Mouse (Mus musculus) regulatory T cell (primary cell): ENCODE measurements around the gene Adgrb3.

Experiments
- in situ Hi-C: fragments of 300-600 bp; cut with MboI, MseI; formaldehyde crosslinking; loops from one replicate; pipeline ENCODE4 v1.15.1; 2025; ENCODE audit warnings: high pct_unique_total_duplicates

Gene Adgrb3

GRCm38 (mm10) chr1:25828971-25829920 lies at the start of gene Adgrb3:
TSS of gene Adgrb3 (minus strand) at chr1:25829707.
- in situ Hi-C loops: no loop called here

- in situ Hi-C loops: no loop called here
Observed at GRCm38 (mm10) chr1:25877526-25877925, 48.0 kb upstream of the Adgrb3 start.

- in situ Hi-C loops: no loop called here
Observed at GRCm38 (mm10) chr1:25857473-25857872, 28.0 kb upstream of the Adgrb3 start.

- in situ Hi-C loops: no loop called here
Observed at GRCm38 (mm10) chr1:25854451-25854978, 25.0 kb upstream of the Adgrb3 start.

DNA sequence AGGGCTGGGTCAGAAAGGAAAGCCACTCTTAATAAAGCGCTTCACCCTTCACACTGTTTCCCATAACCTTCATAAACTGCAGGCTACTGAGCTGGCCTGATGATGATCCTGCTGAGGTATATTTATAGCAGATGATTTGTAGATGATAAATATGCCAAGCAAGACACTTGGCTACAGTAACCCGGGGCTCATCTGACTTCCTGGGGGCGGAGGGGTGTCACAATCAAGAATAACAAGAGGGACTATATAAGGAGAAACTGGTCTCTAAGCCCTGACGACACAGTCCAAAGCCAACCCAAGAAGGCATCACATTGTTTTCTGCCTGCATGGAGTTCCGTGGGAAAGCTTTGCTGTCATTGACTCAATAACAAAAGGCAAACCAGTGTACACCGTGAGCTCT lies 2.8 kb upstream of the Adgrb3 start:
- in situ Hi-C loops: no loop called here

- in situ Hi-C loops: no loop called here
Observed at GRCm38 (mm10) chr1:25831521-25831900, 2.0 kb upstream of the Adgrb3 start.

GRCm38 (mm10) chr1:25830757-25831520 lies 1.4 kb upstream of the Adgrb3 start:
- in situ Hi-C loops: no loop called here

- in situ Hi-C loops: no loop called here
Observed at GRCm38 (mm10) chr1:25829921-25830751, 629 bp upstream of the Adgrb3 start.

DNA sequence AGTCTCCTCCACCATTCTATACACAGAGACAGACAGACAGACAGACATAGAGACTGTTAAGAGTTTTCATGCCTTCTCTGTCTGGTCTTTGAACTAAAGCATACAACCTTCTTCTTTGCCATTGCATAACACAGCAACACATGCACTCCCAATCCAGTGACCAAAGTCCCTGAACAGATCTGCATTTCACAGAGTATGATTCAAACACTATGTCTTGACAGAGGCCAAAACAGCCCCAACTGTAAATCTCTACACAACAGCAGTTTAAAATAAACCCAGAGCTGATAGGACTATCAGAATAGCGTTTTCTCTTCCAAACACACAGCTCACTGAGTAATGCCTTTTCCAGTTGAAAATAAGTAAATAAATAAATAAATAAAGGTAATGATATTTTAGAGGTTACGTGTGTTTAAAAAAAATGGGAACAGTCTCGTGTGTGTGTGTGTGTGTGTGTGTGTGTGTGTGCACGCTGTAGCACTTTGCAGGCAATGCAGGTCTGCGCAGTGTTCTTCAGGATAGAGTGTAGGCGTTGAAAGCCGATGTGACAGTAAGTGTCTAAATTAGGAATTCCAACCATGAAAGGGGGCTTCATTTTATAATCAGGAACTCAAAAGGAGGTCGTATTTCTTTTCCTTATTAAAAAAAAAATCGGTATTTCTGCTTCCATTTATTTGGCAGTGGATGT lies 1.3 kb downstream of the Adgrb3 start:
- in situ Hi-C loops: no loop called here

DNA sequence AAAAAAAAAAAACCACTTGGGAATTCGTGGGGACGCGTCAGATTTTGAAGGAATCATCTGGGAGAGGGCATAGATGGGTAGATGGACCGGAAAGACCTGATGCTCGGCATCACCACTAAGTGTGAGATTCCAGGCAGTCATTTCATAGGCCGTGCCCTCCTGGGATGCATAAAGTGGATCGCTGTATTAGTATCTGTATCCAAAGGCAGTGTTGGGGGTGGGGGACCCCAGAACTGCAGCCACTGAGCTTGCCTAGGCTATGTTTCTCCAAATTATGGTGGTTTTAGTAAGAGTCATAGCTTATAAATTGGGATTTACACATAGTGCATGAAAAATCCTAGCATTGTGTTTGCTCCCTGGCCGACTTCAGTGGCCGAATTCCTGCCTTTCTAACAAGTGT lies 2.1 kb downstream of the Adgrb3 start:
- in situ Hi-C loops: no loop called here

- in situ Hi-C loops: no loop called here
Observed at GRCm38 (mm10) chr1:25826771-25827170, 2.7 kb downstream of the Adgrb3 start.

- in situ Hi-C loops: loop anchor here (25.0 kb wide), 1 partner anchor 1063 kb away; no protein-coding TSS in a partner anchor
Observed at GRCm38 (mm10) chr1:25824626-25825025, 4.9 kb downstream of the Adgrb3 start.

DNA sequence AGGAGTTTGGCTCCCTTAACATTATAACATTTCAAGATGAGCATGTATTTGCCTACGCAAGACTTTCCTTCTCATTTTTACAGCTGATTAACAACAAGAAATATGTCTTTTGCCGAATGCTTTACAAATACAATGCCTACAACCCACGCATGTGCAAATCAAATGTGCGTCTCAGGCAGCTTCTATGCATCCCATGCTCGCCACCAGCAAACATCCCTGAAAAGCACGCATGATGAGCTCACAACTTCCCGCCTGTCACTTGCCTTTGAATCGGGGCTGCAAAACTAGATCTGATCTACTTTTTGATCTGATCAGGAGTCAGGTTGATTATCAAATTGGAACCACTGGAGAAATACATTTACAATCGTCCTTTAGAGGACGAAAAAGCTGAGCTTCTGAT lies 5.5 kb downstream of the Adgrb3 start:
- in situ Hi-C loops: loop anchor here (25.0 kb wide), 1 partner anchor 1063 kb away; no protein-coding TSS in a partner anchor

- in situ Hi-C loops: loop anchor here (25.0 kb wide), 1 partner anchor 1072 kb away; no protein-coding TSS in a partner anchor
Observed at GRCm38 (mm10) chr1:25815491-25815890, 14.0 kb downstream of the Adgrb3 start.

GRCm38 (mm10) chr1:25778784-25779183 lies 50.7 kb downstream of the Adgrb3 start:
- in situ Hi-C loops: no loop called here

DNA sequence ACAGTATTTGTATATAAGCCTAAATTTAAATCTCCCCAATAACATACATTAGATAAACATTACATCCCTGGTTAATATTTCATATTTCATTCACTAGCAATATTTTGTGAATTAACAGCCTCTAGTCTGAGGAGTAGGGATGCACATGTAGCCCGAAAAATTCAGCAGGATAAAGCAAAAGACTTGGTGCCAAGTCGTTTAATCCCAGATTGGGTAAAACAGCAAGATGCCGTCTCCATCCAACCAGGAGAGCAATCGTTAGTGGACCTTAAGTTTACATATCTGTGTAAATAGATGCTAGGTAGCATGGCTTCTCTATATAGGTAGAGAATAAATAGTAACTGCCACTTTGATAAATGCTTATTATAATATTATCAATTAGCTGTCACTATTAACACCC lies 52.0 kb downstream of the Adgrb3 start:
- in situ Hi-C loops: no loop called here

DNA sequence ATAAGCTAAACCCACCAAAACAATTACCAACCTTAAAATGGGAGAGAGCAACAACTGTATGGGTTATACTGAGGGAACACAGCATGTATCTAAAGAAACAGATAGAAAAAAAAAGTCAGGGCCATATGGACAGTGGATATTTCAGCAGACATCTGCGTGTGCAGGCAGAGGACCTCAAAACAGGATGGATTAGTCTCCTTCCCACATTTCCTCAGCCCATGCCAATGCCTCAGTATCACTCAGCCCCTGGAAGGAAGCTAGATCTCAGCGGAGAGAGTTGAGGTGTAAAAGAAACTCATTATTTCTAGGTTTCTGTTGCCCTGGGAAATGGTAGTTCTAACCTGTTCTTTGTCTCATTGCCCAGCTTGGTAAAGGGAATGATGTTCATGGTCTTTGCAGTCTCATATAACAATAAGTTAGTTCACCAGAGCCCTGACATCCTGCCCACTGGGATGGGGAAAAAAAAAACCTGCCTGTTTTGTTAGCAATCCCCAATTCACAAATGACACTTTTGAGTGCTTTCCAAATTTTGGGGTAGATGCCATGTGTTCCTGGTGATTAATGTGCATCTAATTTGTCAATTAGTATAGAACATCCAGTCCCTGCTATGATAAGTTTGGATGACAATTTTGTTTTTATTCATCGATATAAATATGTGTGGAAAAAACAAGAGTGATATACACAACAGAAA lies 53.9 kb downstream of the Adgrb3 start:
- in situ Hi-C loops: no loop called here

DNA sequence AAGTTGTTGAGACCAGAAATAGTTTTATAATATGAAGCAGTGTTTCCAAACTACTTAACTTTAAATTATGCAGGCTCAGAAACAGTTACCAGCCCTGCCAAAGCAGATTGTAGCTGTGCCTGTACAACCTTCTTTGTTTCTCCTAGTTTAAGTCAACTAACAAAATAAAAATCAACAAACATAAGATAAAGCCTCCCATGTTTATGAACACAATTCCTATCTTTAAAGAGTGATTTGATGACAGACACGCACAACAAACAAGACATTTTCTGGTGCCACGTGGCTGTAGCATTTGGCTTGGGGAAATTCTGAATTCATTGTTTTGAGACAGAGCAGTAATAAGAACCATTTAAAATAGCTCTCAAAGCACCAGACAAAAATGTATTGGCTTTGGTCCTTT lies 60.5 kb downstream of the Adgrb3 start:
- in situ Hi-C loops: no loop called here

DNA sequence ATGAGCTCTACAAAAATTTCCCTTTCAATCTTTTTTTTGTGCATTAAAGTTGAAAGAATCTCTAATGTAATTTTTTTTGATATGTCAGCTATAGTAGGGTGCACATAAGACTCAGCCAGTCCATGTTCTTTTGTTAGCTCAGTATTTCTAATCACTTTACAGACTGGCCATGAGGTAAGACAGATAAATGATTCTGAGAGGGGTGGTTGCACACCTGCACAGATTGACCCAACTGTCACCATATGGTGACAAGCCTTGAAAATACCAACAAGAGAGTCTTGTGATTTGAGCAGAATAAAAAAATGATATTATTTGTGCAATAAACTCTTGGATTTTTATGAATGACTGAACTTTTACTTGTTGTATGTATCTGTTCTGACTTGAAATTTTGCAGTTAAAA lies 74.2 kb downstream of the Adgrb3 start:
- in situ Hi-C loops: no loop called here

- in situ Hi-C loops: no loop called here
Observed at GRCm38 (mm10) chr1:25754528-25754927, 75.0 kb downstream of the Adgrb3 start.
